Mouse (Mus musculus) liver, embryonic 14.5 days (tissue): ENCODE measurements at regions not wholly inside any gene's neighbourhood (a gene's known extent, or its start where the extent isn't known, plus 50 kb on each side); places are given as distances from the start of the nearest gene placed in this dataset.
A peak's percentile ranks its signal among the peaks of the same experiment; 100 is the strongest.

Experiments
- ATAC-seq: fragments of 200-750 bp; cut with Nextera tagmentation; 2 replicates; pipeline ENCODE4 v1.8.0; 2017; ENCODE audit warnings: moderate number of reproducible peaks, mild to moderate bottlenecking, moderate library complexity; ENCODE audit not compliant: insufficient read depth
- DNase-seq, 3 experiments: peaks; one replicate each; pipeline ENCODE4 v3.0.0-alpha.2; 2012 to 2013; ENCODE audit warnings: low read depth in 3 of 3, low spot score in 3 of 3
- H3K27ac ChIP-seq: fragments of 300-500 bp; sonication (generic); 2 replicates; pipeline ENCODE4 v1.5.1; 2014; ENCODE audit warnings: moderate library complexity, mild to moderate bottlenecking, control low read depth, inconsistent platforms
- H3K27me3 ChIP-seq: fragments of 300-500 bp; sonication (generic); 2 replicates; pipeline ENCODE4 v1.6.1; 2014; ENCODE audit warnings: mild to moderate bottlenecking, low read length, moderate library complexity; ENCODE audit not compliant: control insufficient read depth, insufficient read depth
- H3K36me3 ChIP-seq: fragments of 300-500 bp; sonication (generic); replicated peaks from 2 replicates; pipeline ENCODE4 v1.6.1; 2014; ENCODE audit warnings: low read depth; ENCODE audit not compliant: control insufficient read depth, insufficient read depth
- H3K4me1 ChIP-seq, 2 experiments: fragments of 200-500 bp in 1 of 2; fragments of 300-500 bp in 1 of 2; sonication (generic) in 1 of 2; replicated peaks; 2 replicates each; pipeline ENCODE4 v1.6.1; 2012 to 2014; ENCODE audit warnings: antibody characterized with exemption in 1 of 2, inconsistent platforms in 1 of 2, low read length in 1 of 2; ENCODE audit not compliant: control insufficient read depth in 2 of 2, insufficient read depth in 2 of 2
- H3K4me2 ChIP-seq: fragments of 300-500 bp; sonication (generic); 2 replicates; pipeline ENCODE4 v1.6.1; 2014; ENCODE audit warnings: low read depth, mild to moderate bottlenecking, control low read depth, moderate library complexity
- H3K4me3 ChIP-seq, 2 experiments: fragments of 200-500 bp in 1 of 2; fragments of 300-500 bp in 1 of 2; sonication (generic) in 1 of 2; 2 replicates each; pipeline ENCODE4 v1.5.1; 2012 to 2014; ENCODE audit warnings: low read depth in 2 of 2, low read length in 2 of 2, mild to moderate bottlenecking in 2 of 2, control low read depth in 1 of 2, inconsistent platforms in 1 of 2, moderate library complexity in 1 of 2; ENCODE audit not compliant: insufficient read depth in 1 of 2
- H3K9ac ChIP-seq: fragments of 300-500 bp; sonication (generic); replicated peaks from 2 replicates; pipeline ENCODE4 v1.6.1; 2014; ENCODE audit warnings: mild to moderate bottlenecking, control low read depth, moderate library complexity
- H3K9me3 ChIP-seq: fragments of 300-500 bp; sonication (generic); 2 replicates; pipeline ENCODE4 v1.6.1; 2016; ENCODE audit warnings: low read length, mixed read lengths; ENCODE audit not compliant: control insufficient read depth
- CTCF ChIP-seq: IDR thresholded peaks from 2 replicates; pipeline ENCODE4 v1.5.1; 2016; ENCODE audit warnings: antibody characterized with exemption, low read depth, control low read depth
- EP300 ChIP-seq: IDR thresholded peaks from 2 replicates; pipeline ENCODE4 v1.6.1; 2016; ENCODE audit warnings: antibody characterized with exemption, low read depth
- WGBS: fragments of 180-500 bp; shearing (Covaris S2); extraction: QIAGEN DNeasy Blood & Tissue Kit; methylation state at CpG from one replicate; pipeline ENCODE4 v1.1.7; 2014; ENCODE audit not compliant: insufficient replicate concordance; 5-methylcytosine and 5-hydroxymethylcytosine counted together

- Histone ChIP-seq H3K27ac (no peak overlapping the region), H3K36me3 (no peaks in the 10 kb centered on the region), H3K4me1 (peaks cover 0 to 2% of the 10 kb centered on the region in 2 experiments; a peak in 1 of 4 replicates), H3K4me3 (no peak overlapping the region), H3K9ac (no peak overlapping the region), H3K27me3 (no peaks in the 10 kb centered on the region), H3K4me2 (no peak overlapping the region), H3K9me3 (no peaks in the 10 kb centered on the region)
- ATAC-seq (no peak), DNase-seq (no peak)
- 41% methylated on average over 2 of the region's 2 CpGs for WGBS
- no peak for TF ChIP-seq CTCF
- no peak for TF ChIP-seq EP300
Measured at GRCm38 (mm10) chr11:31787917-31788703, 83.9 kb upstream of the Cpeb4 start.

DNA sequence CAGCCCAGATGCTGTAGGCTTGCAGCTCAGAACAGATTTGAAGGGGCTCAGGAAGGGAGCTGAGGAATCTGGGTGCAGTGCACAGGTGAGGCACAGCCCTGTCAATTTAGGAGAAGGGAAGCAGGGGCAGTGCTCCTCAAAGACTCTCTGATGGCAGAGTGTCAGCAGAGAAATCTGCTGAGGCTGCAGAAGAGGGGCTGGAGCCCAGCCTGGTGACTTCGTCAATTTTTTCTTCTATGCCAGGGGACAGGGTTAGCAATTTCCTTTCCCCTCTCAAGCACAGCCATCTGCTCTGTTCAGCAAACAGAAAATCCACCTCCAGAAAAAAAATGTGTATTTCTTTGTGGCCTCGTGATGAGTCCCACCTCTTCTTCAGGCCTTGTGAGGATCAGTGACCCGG lies 82.0 kb upstream of the Cpeb4 start:
- H3K36me3 ChIP-seq = no peaks in the 10 kb centered on the region
- TF ChIP-seq CTCF (no peak), EP300 (no peak)
- no peak overlapping the region for H3K4me3 ChIP-seq
- DNase-seq = no peak
- no peak overlapping the region for H3K9ac ChIP-seq
- no peak overlapping the region for H3K27ac ChIP-seq
- H3K9me3 ChIP-seq = no peaks in the 10 kb centered on the region
- no peak for ATAC-seq
- 65% methylated on average over 3 of the region's 3 CpGs for WGBS
- peaks cover 0 to 6% of the 10 kb centered on the region in 2 experiments; a peak in 2 of 4 replicates for H3K4me1 ChIP-seq
- no peak overlapping the region for H3K4me2 ChIP-seq
- H3K27me3 ChIP-seq = no peaks in the 10 kb centered on the region

GRCm38 (mm10) chr11:31791264-31791663 lies 80.7 kb upstream of the Cpeb4 start:
- no peaks in the 10 kb centered on the region for H3K9me3 ChIP-seq
- ATAC-seq = no peak
- H3K36me3 ChIP-seq = no peaks in the 10 kb centered on the region
- H3K4me3 ChIP-seq = no peak overlapping the region
- H3K4me1 ChIP-seq = peaks cover 5 to 14% of the 10 kb centered on the region in 2 experiments; a peak in 3 of 4 replicates
- TF ChIP-seq CTCF (no peak), EP300 (no peak)
- H3K27me3 ChIP-seq = no peaks in the 10 kb centered on the region
- no peak for DNase-seq
- H3K4me2 ChIP-seq = no peak overlapping the region
- WGBS = 63% methylated on average over 2 of the region's 2 CpGs
- no peak overlapping the region for H3K9ac ChIP-seq
- H3K27ac ChIP-seq = no peak overlapping the region

GRCm38 (mm10) chr11:31795084-31795483 lies 76.9 kb upstream of the Cpeb4 start:
- H3K27me3 ChIP-seq = no peaks in the 10 kb centered on the region
- DNase-seq (no peak), ATAC-seq (no peak)
- no peak overlapping the region for H3K27ac ChIP-seq
- H3K9ac ChIP-seq = no peak overlapping the region
- peaks cover 13 to 28% of the 10 kb centered on the region in 2 experiments for H3K4me1 ChIP-seq
- no peak overlapping the region for H3K4me3 ChIP-seq
- H3K4me2 ChIP-seq = no peak overlapping the region
- no peaks in the 10 kb centered on the region for H3K9me3 ChIP-seq
- no peaks in the 10 kb centered on the region for H3K36me3 ChIP-seq
- WGBS = 56% methylated on average over 8 of the region's 8 CpGs
- TF ChIP-seq EP300 (no peak), CTCF (no peak)

- Histone ChIP-seq H3K4me3 (no peak overlapping the region), H3K36me3 (no peaks in the 10 kb centered on the region), H3K9me3 (no peaks in the 10 kb centered on the region), H3K4me1 (peaks cover 13 to 28% of the 10 kb centered on the region in 2 experiments), H3K27me3 (no peaks in the 10 kb centered on the region), H3K9ac (peak overlapping the region; percentile 41), H3K4me2 (peak overlapping the region; percentile 5; the same call in 1 of the 2 replicates), H3K27ac (peak overlapping the region; percentile 63)
- DNase-seq = peak in 1 of 3 experiments; percentile 32
- TF ChIP-seq CTCF (peak; percentile 44; the same call in 1 of the 2 replicates), EP300 (no peak)
- ATAC-seq = peak; percentile 72
- WGBS = 35% methylated on average over 6 of the region's 6 CpGs
Measured at GRCm38 (mm10) chr11:31796245-31796644, 75.8 kb upstream of the Cpeb4 start.
